11 mouse cellular contexts compared by ENCODE assay signal in genomic region chr9:107607036-107607435, GRCm38 (mm10). TPM values are rescaled to one million over a fixed set of nuclear protein-coding genes. Genes with fewer than 3 reads are reported as not detected.
DNase-seq lines count a peak whose midpoint lies in the region; ATAC-seq lines count a peak whose summit lies in the region.
"Had no signal": no experiment of that assay in that cellular context is flagged by ENCODE, and none has a peak within 500 bp of the region (broad histone marks: within the 10 kb centered on the region; RNA-seq: fewer than 3 reads in every experiment).

No protein-coding gene starts in this region.

- no peak overlapping the region for H3K4me3 ChIP-seq in forebrain, embryonic 12.5 days (replicated peaks)
- no peak overlapping the region for H3K4me3 ChIP-seq in forebrain, embryonic 16.5 days (replicated peaks; ENCODE audit: low read length)
- H3K4me3 ChIP-seq in kidney, embryonic 15.5 days (replicated peaks) = peak overlapping the region; percentile 25
- H3K4me3 ChIP-seq in brown adipose tissue, adult 24 weeks (ENCODE audit: insufficient read depth, low read depth, low read length) = peak overlapping the region; percentile 17; the same call in 1 of the 2 replicates
- H3K4me3 ChIP-seq in limb, embryonic 11.5 days (ENCODE audit: low read depth, low read length) = peak overlapping the region; percentile 22

- intact Hi-C loops in gastrocnemius, postnatal 36 days (cut with DNase I) = no loop called here

- 75% methylated on average over 2 of the region's 2 CpGs for WGBS in forebrain, embryonic 12.5 days
- 75% methylated on average over 2 of the region's 2 CpGs for WGBS in forebrain, embryonic 16.5 days
- 59% methylated on average over 2 of the region's 2 CpGs for WGBS in kidney, embryonic 15.5 days
- 71% methylated on average over 2 of the region's 2 CpGs for WGBS in limb, embryonic 11.5 days

- 0 out of 2 replicates have a peak overlapping the region, but pooled peaks have one; percentile 25 for H3K9ac ChIP-seq in forebrain, embryonic 12.5 days
- no peak overlapping the region; the same call in 1 of the 2 replicates for H3K9ac ChIP-seq in forebrain, embryonic 16.5 days (replicated peaks; ENCODE audit: low read depth, low read length)
- H3K9ac ChIP-seq in kidney, embryonic 15.5 days = 0 out of 2 replicates have a peak overlapping the region, but pooled peaks have one; percentile 15
- H3K9ac ChIP-seq in limb, embryonic 11.5 days (ENCODE audit: low read length) = peak overlapping the region; percentile 27; the same call in 1 of the 2 replicates
- H3K9ac ChIP-seq: liver, embryonic 14.5 days had no signal

- no peaks in the 10 kb centered on the region for H3K36me3 ChIP-seq in forebrain, embryonic 12.5 days (replicated peaks)
- H3K36me3 ChIP-seq in forebrain, embryonic 16.5 days (ENCODE audit: control insufficient read depth, insufficient read depth) = no peaks in the 10 kb centered on the region
- no peaks in the 10 kb centered on the region for H3K36me3 ChIP-seq in kidney, embryonic 15.5 days
- no peaks in the 10 kb centered on the region for H3K36me3 ChIP-seq in limb, embryonic 11.5 days (ENCODE audit: control insufficient read depth, insufficient read depth, low read length)

- DNase-seq in kidney, postnatal 14 days = no peak
- DNase-seq in limb, embryonic 11.5 days (ENCODE audit: low spot score) = no peak
- DNase-seq in gastrocnemius, postnatal 36 days = no peak
- no peak for DNase-seq in urinary bladder, adult 2 months (ENCODE audit: low spot score)
- DNase-seq: adrenal gland, postnatal 10 days; cerebellum, adult 8-10 months had no signal

- ATAC-seq in forebrain, embryonic 12.5 days (ENCODE audit: low FRiP score) = no peak
- no peak for ATAC-seq in forebrain, embryonic 16.5 days
- ATAC-seq in kidney, embryonic 15.5 days (replicated peaks; ENCODE audit: low FRiP score) = no peak
- no peak for ATAC-seq in limb, embryonic 11.5 days (ENCODE audit: insufficient number of reproducible peaks, low FRiP score, low TSS enrichment, low read depth)

- H3K27me3 ChIP-seq in forebrain, embryonic 12.5 days = no peaks in the 10 kb centered on the region; the same call in 1 of the 2 replicates
- H3K27me3 ChIP-seq in forebrain, embryonic 16.5 days (replicated peaks; ENCODE audit: control insufficient read depth, insufficient read depth, low read length) = no peaks in the 10 kb centered on the region
- H3K27me3 ChIP-seq in kidney, embryonic 15.5 days = no peaks in the 10 kb centered on the region
- H3K27me3 ChIP-seq in limb, embryonic 11.5 days (ENCODE audit: control insufficient read depth, insufficient read depth, low read length) = no peaks in the 10 kb centered on the region

- no peak overlapping the region for H3K4me2 ChIP-seq in forebrain, embryonic 12.5 days
- H3K4me2 ChIP-seq in forebrain, embryonic 16.5 days (ENCODE audit: low read length) = no peak overlapping the region
- H3K4me2 ChIP-seq in kidney, embryonic 15.5 days = peak overlapping the region; percentile 45
- H3K4me2 ChIP-seq in limb, embryonic 11.5 days (ENCODE audit: low read depth, severe bottlenecking) = peak overlapping the region; percentile 26

- peaks cover 63% of the 10 kb centered on the region for H3K4me1 ChIP-seq in forebrain, embryonic 12.5 days
- peaks cover 15% of the 10 kb centered on the region for H3K4me1 ChIP-seq in forebrain, embryonic 16.5 days (replicated peaks; ENCODE audit: control insufficient read depth, insufficient read depth, low read length)
- peaks cover 90% of the 10 kb centered on the region for H3K4me1 ChIP-seq in kidney, embryonic 15.5 days
- H3K4me1 ChIP-seq in brown adipose tissue, adult 24 weeks (ENCODE audit: control insufficient read depth, insufficient read depth, insufficient read length, low read length) = peaks cover 11% of the 10 kb centered on the region
- peaks cover 74% of the 10 kb centered on the region for H3K4me1 ChIP-seq in limb, embryonic 11.5 days (ENCODE audit: control insufficient read depth, insufficient read depth, low read length)

- no peaks in the 10 kb centered on the region for H3K9me3 ChIP-seq in forebrain, embryonic 12.5 days
- H3K9me3 ChIP-seq in forebrain, embryonic 16.5 days (ENCODE audit: control insufficient read depth, low read length) = no peaks in the 10 kb centered on the region
- H3K9me3 ChIP-seq in kidney, embryonic 15.5 days (replicated peaks) = no peaks in the 10 kb centered on the region
- H3K9me3 ChIP-seq in limb, embryonic 11.5 days (ENCODE audit: control insufficient read depth, low read length) = no peaks in the 10 kb centered on the region

- no peak overlapping the region for H3K27ac ChIP-seq in forebrain, embryonic 12.5 days
- H3K27ac ChIP-seq in forebrain, embryonic 16.5 days (ENCODE audit: low read length) = no peak overlapping the region
- peak overlapping the region; percentile 94 for H3K27ac ChIP-seq in kidney, embryonic 15.5 days
- H3K27ac ChIP-seq in brown adipose tissue, adult 24 weeks (replicated peaks; ENCODE audit: low read depth, low read length) = no peak overlapping the region
- peak overlapping the region; percentile 72 for H3K27ac ChIP-seq in limb, embryonic 11.5 days (replicated peaks; ENCODE audit: low read depth, low read length)
- H3K27ac ChIP-seq: liver, embryonic 14.5 days had no signal

RNA-seq across cellular contexts. Expression of gene Sema3b, which starts 2.0 kb away (rescaled TPM):
- polyA plus RNA-seq in forebrain, embryonic 12.5 days (2016; fragmentation: Nextera tagmentation; extraction: Ambion mirVana) = 1.7 and 2.6 TPM in 2 replicates
- 2.3 and 3.0 TPM in 2 replicates for polyA plus RNA-seq in forebrain, embryonic 16.5 days (2015; fragmentation: Nextera tagmentation; extraction: Ambion mirVana)
- polyA plus RNA-seq in kidney, embryonic 15.5 days (2015; fragmentation: Nextera tagmentation; extraction: Ambion mirVana) = 21.1 and 22.5 TPM in 2 replicates
- 3.3 and 3.8 TPM in 2 replicates for polyA plus RNA-seq in brown adipose tissue, adult 24 weeks (2012; ENCODE audit: insufficient read depth, insufficient read length, missing spikeins)
- 3.4 and 3.7 TPM in 2 replicates for polyA plus RNA-seq in limb, embryonic 11.5 days (2014; fragmentation: Nextera tagmentation; extraction: Ambion mirVana)
- 10 to 100 TPM; 13.1 to 17.5 TPM for total RNA-seq in gastrocnemius, postnatal 36 days (2021)
- 57.1 and 71.0 TPM in 2 replicates for polyA plus RNA-seq in urinary bladder, adult 2 months (2012; rRNA removed)

RNA-seq across cellular contexts. Expression of gene Ifrd2, which starts 19.6 kb away (rescaled TPM):
- polyA plus RNA-seq in forebrain, embryonic 12.5 days (2016; fragmentation: Nextera tagmentation; extraction: Ambion mirVana) = 22.1 and 26.3 TPM in 2 replicates
- 14.4 and 16.8 TPM in 2 replicates for polyA plus RNA-seq in forebrain, embryonic 16.5 days (2015; fragmentation: Nextera tagmentation; extraction: Ambion mirVana)
- polyA plus RNA-seq in kidney, embryonic 15.5 days (2015; fragmentation: Nextera tagmentation; extraction: Ambion mirVana) = 47.8 and 55.8 TPM in 2 replicates
- polyA plus RNA-seq in brown adipose tissue, adult 24 weeks (2012; ENCODE audit: insufficient read depth, insufficient read length, missing spikeins) = 21.6 and 23.7 TPM in 2 replicates
- polyA plus RNA-seq in limb, embryonic 11.5 days (2014; fragmentation: Nextera tagmentation; extraction: Ambion mirVana) = 47.6 and 49.0 TPM in 2 replicates
- total RNA-seq in gastrocnemius, postnatal 36 days (2021) = 10 to 100 TPM; 48.2 to 55.8 TPM
- 31.3 and 36.0 TPM in 2 replicates for polyA plus RNA-seq in urinary bladder, adult 2 months (2012; rRNA removed)

RNA-seq across cellular contexts. Expression of gene Hyal3, which starts 26.4 kb away (rescaled TPM):
- polyA plus RNA-seq in forebrain, embryonic 12.5 days (2016; fragmentation: Nextera tagmentation; extraction: Ambion mirVana) = 0.80 and 1.2 TPM in 2 replicates
- 1.4 TPM in 2 replicates for polyA plus RNA-seq in forebrain, embryonic 16.5 days (2015; fragmentation: Nextera tagmentation; extraction: Ambion mirVana)
- polyA plus RNA-seq in kidney, embryonic 15.5 days (2015; fragmentation: Nextera tagmentation; extraction: Ambion mirVana) = 1.3 TPM in 2 replicates
- 0.63 TPM in 1 of 2 replicates, not detected in the other for polyA plus RNA-seq in brown adipose tissue, adult 24 weeks (2012; ENCODE audit: insufficient read depth, insufficient read length, missing spikeins)
- polyA plus RNA-seq in limb, embryonic 11.5 days (2014; fragmentation: Nextera tagmentation; extraction: Ambion mirVana) = 0.54 and 0.57 TPM in 2 replicates
- under 1 TPM; 0.23 to 0.27 TPM for total RNA-seq in gastrocnemius, postnatal 36 days (2021)
- 0.50 and 0.52 TPM in 2 replicates for polyA plus RNA-seq in urinary bladder, adult 2 months (2012; rRNA removed)

RNA-seq across cellular contexts. Expression of gene Gnai2, which starts 28.1 kb away (rescaled TPM):
- polyA plus RNA-seq in forebrain, embryonic 12.5 days (2016; fragmentation: Nextera tagmentation; extraction: Ambion mirVana) = 570 and 587 TPM in 2 replicates
- polyA plus RNA-seq in forebrain, embryonic 16.5 days (2015; fragmentation: Nextera tagmentation; extraction: Ambion mirVana) = 299 and 316 TPM in 2 replicates
- polyA plus RNA-seq in kidney, embryonic 15.5 days (2015; fragmentation: Nextera tagmentation; extraction: Ambion mirVana) = 403 and 424 TPM in 2 replicates
- 87.2 and 112 TPM in 2 replicates for polyA plus RNA-seq in brown adipose tissue, adult 24 weeks (2012; ENCODE audit: insufficient read depth, insufficient read length, missing spikeins)
- polyA plus RNA-seq in limb, embryonic 11.5 days (2014; fragmentation: Nextera tagmentation; extraction: Ambion mirVana) = 336 and 358 TPM in 2 replicates
- 10 to 100 TPM; 65.2 to 70.5 TPM for total RNA-seq in gastrocnemius, postnatal 36 days (2021)
- 449 and 465 TPM in 2 replicates for polyA plus RNA-seq in urinary bladder, adult 2 months (2012; rRNA removed)

RNA-seq across cellular contexts. Expression of gene Naa80, which starts 28.3 kb away (rescaled TPM):
- 13.7 and 14.2 TPM in 2 replicates for polyA plus RNA-seq in forebrain, embryonic 12.5 days (2016; fragmentation: Nextera tagmentation; extraction: Ambion mirVana)
- polyA plus RNA-seq in forebrain, embryonic 16.5 days (2015; fragmentation: Nextera tagmentation; extraction: Ambion mirVana) = 16.2 and 16.9 TPM in 2 replicates
- 16.0 and 19.3 TPM in 2 replicates for polyA plus RNA-seq in kidney, embryonic 15.5 days (2015; fragmentation: Nextera tagmentation; extraction: Ambion mirVana)
- polyA plus RNA-seq in brown adipose tissue, adult 24 weeks (2012; ENCODE audit: insufficient read depth, insufficient read length, missing spikeins) = 25.9 and 31.3 TPM in 2 replicates
- polyA plus RNA-seq in limb, embryonic 11.5 days (2014; fragmentation: Nextera tagmentation; extraction: Ambion mirVana) = 14.3 and 16.7 TPM in 2 replicates
- 10 to 100 TPM; 11.2 to 14.4 TPM for total RNA-seq in gastrocnemius, postnatal 36 days (2021)
- 24.6 and 37.3 TPM in 2 replicates for polyA plus RNA-seq in urinary bladder, adult 2 months (2012; rRNA removed)

Comparison
In these comparisons a context has a peak if more than half of its experiments do, and no peak if none do; other contexts are left out.
1. H3K27ac ChIP-seq: peak in kidney, embryonic 15.5 days (single experiment) and limb, embryonic 11.5 days (single experiment); none in forebrain, embryonic 12.5 days (single experiment), forebrain, embryonic 16.5 days (single experiment) and brown adipose tissue, adult 24 weeks (single experiment).
2. H3K4me2 ChIP-seq: peak in kidney, embryonic 15.5 days (single experiment) and limb, embryonic 11.5 days (single experiment); none in forebrain, embryonic 12.5 days (single experiment) and forebrain, embryonic 16.5 days (single experiment).
3. H3K4me3 ChIP-seq: peak in kidney, embryonic 15.5 days (single experiment), brown adipose tissue, adult 24 weeks (single experiment) and limb, embryonic 11.5 days (single experiment); none in forebrain, embryonic 12.5 days (single experiment) and forebrain, embryonic 16.5 days (single experiment).